Mouse (Mus musculus): ENCODE measurements at regions not wholly inside any gene's neighbourhood (a gene's known extent, or its start where the extent isn't known, plus 50 kb on each side); places are given as distances from the start of the nearest gene placed in this dataset.

DNA sequence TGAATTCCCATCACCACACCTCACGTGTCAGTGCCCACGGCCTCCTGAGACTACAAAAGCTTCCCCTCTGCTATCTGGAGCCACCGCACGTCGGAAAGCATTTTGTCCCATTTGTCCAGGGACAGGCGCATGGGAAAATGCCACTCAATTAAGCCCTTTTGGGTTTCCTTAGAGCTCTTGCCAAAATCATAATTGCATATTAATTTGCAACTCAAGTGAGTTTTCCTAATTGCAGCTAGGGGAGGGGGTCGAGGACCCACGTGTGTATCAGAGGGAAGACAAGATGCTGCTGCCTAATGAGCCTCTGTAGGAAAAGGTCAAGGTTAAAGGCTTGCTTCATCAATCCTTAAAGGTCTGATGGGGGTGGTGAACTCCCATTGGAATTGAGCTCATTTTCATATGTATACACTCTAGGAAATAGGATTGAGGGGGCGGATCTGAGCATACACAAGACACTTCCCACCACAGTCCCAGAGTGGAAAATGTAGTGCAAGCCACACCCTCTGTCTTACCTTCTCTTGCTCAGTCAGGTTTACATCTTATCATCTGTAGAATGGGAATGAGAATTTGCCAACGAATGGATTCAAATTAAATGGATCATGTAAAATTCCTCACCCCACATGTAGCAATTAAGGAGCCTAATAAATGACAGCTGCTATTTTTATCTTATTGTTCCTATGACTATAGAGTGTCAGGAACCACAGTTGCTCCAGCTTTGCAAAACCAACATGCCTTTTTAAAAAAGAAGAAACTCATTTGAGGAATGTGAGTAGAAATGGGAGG lies 179.6 kb upstream of the Tenm4 start:
- TF ChIP-seq POLR2A (IDR thresholded peaks at IDR 0.05; ENCODE audit: insufficient read length, low read depth): no peak
- TF ChIP-seq USF1 (IDR thresholded peaks at IDR 0.05; ENCODE audit: low read depth): no peak
- TF ChIP-seq MAX (IDR thresholded peaks at IDR 0.05; ENCODE audit: low read depth): no peak
- TF ChIP-seq SRF (IDR thresholded peaks at IDR 0.05; ENCODE audit: control insufficient read depth, insufficient read length, low read depth): no peak
- no peak for TF ChIP-seq POLR2AphosphoS2 (IDR thresholded peaks at IDR 0.05; ENCODE audit: insufficient read length, low read depth)
